Mouse (Mus musculus): ENCODE data around the gene Zdhhc5.
"Not testable (repeated sequence)": the region's sequence is repeated elsewhere in the genome, so short reads cannot be mapped to it uniquely, and the experiment has no call there.

Zdhhc5 gene

DNA sequence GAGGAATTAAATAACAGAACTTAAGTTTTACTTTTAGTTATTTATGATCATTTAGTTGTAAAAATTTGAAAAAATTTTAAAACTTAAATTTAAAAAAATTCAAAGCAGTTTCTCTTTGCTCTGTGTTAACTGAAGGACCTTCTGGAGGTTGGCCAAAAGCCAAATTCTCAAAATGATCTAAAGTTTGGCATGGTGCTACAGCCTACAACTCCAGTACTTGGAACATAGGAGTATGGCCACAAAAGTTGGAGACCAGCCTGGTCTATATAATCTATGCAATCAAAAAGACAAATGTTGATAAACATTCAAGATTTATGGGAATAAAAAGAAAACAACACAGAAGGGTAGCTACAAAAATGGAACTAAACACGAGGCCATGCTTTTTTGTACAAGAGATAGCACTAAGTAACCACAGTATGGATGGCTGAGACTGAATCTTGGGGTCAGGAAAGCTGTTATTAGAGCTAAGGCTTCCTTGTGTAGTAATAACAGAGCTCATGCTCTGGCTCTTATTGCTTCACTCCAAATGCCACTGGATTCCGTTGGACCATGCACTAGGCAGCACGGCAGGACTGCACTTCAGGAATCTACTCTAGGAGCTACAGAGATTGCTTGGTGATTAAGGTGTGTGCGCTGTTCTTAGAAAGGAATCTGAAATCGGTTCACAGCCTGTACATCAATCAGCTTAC, 19.8 kb downstream of the Zdhhc5 start:
- no peak for DNase-seq (ENCODE audit: low spot score)

DNA sequence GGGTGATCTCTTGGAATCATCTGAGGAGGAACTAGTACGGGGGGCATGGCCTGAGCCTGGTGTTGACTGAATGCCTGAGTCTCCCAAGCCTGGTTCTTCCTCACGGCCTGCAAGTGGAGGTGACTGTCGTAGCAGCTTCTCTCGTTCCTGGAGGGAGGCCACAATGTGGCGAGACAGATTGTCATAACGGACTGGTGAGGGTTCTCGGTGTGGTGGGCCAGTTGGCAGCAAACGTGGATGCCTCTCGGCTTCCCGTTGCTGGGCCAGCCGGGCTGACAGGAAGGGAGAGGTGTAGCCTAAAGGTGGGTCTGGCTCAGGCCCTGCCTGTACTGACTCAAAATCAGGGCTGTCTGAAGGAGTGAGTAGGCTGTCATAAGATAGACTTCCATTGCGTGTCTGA, 24.9 kb downstream of the Zdhhc5 start:
- DNase-seq (ENCODE audit: low spot score) = no peak

DNA sequence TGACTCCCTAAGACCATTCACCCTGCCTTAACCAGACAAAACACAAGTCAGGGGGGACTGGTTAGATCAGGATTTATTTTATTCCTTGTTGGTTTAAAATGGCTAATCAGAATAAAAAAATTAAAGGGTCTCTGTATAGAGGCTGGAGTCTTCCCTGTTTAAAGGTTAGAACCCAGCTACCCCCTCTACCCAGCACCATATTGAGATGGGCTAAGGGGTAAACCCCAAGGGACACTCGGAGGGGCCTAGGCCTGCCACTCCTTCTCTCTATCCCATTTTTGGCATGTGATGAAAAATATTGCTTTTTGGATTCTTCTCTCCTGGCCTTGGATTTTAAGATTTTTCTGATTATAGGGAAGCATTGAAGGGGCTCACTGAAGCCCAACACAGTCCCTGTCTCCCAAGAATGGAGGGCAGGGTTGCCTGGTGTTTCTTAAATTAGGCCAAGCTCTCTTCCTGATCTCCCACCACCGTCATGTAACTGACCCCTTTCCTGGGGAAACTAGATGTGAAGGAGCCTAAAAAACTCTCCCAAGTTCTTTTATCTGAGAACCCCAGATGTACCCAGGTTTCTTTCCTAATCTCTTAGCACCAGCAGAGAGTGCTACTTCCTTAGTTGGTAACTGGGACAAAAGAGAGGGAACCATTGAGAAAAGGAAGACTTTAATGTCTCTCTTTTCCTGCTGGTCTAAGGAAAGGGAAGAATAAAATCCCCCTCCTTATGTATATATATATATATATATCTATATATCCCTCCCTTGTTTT, 26.7 kb downstream of the Zdhhc5 start:
- no peak for DNase-seq (ENCODE audit: low spot score)

DNA sequence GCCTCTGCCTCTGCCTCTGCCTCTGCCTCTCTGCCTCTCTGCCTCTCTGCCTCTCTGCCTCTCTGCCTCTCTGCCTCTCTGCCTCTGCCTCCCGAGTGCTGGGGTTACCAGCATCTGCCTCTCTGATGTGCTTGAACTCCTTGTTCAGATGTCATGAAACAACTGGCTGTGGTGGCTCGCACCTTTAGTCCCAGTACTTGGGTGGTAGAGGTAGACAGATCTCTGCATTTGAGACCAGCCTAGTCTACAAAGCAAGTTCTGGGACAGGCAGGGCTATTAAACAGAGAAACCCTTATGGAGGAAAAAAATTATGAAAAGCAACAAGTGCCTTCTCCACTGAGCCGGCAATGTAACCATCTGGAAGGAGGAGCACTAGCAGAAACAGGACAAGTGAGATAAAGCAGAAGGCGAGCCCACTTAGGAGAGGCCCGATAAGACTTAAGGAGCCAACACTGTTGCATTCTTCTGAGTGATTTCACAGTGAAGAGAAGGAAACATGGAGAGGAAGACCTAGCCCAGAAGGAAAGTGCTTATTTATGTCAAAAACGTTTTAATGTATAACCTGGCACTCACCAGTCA, 32.3 kb downstream of the Zdhhc5 start:
- DNase-seq (ENCODE audit: low spot score) = peak; percentile 49

DNA sequence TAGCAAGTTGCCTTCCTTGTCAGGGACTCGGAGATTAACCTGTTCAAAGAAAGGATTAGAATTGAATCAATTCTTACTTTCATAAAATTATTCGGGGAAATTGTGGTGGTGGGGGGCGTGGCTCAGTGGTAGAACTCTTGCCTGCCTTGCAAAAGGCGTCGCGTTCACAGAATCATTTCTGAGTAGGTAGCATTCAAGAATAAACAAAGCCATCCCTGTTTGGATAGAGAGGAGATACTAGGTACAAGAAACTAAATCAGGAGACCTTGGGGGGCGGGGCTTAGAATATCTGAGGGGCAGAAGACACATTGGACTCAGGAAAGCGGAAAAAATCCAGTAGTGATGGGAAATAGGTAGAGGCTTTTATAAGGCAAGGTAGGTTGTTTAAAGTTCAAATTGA, 36.0 kb downstream of the Zdhhc5 start, which contains the start of gene Tmx2:
TSS of gene Tmx2 (minus strand) at position 125 of the 400 bp plus-strand sequence.
- no peak for DNase-seq (ENCODE audit: low spot score)

DNA sequence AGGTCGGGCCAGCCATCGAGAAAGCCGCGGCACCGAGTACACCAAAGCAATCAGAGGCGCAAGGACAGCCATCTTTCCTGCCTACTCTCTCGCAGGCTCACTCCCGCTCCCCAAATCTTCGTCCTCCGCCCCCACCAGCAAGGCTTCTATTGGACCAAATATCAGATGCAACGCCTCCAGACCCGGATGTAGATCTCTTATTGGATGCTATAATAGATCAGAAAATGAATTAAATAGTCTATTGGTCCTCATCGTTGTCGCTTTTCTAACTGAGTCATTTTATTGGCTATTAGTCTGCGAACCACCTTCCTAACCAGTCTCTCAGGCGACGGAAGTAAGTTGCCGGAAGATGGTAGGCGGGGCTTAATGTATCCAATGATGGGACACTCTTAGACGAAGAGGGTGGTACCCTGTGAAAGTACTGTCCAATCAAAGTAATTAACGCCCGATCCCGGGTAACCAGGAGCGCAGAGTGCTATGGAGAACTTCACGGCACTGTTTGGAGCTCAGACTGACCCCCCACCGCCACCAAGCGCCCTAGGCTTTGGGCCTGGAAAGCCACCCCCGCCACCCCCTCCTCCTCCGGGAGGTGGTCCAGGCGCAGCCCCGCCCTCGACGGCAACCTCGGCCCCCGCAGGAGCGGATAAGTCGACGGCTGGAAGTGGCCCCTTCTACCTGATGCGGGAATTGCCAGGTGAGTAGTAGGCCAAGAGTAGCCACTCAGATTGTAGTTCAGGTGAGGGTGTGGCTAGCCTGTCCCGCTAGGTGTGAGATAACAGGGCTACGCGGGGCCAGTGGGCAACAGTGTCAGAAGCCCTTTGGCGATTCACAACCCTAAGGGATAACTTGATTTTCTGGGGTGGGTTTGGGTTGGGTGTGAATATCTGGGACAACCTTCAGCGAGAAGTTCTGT, 36.8 kb downstream of the Zdhhc5 start, which contains the start of the genes Gm28635 and Med19:
TSS of gene Gm28635 (minus strand) at position 74 of the 913 bp plus-strand sequence.
TSS of gene Med19 (plus strand) at position 435 of the 913 bp plus-strand sequence.
- DNase-seq (ENCODE audit: low spot score) = peak; percentile 98

DNA sequence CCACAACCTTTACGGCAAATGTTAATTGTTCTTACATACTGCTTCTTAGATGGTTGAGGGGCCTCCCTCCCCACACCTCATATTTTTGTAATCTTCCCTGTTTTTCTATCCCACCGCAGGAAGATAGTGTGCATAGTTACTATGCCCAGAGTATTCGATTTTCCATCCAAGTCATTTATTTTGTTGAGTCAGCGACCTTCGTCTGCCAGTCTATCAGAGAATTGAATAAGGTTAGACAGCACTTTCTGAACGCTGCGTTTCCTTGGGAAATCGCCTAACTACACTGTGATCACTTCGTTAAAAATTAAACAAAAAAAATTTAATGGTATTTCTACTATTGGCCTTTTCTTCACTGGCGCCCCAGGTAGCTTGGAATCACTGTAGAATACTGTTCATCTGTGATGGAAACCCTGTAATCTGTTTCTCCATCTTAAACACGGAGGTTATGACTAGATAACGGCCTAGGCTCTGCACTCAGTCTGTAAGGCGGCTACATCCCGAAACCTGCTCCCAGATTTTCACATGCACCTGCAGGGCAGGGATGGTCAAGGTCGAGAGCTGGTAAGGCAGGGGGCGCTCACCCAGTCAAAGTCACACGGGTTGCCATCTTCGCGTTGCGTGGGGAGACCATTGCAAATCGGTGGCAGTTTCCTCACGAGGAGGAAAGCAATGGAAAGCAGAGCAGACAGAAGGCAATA, 37.6 kb downstream of the Zdhhc5 start:
- no peak for DNase-seq (ENCODE audit: low spot score)

DNA sequence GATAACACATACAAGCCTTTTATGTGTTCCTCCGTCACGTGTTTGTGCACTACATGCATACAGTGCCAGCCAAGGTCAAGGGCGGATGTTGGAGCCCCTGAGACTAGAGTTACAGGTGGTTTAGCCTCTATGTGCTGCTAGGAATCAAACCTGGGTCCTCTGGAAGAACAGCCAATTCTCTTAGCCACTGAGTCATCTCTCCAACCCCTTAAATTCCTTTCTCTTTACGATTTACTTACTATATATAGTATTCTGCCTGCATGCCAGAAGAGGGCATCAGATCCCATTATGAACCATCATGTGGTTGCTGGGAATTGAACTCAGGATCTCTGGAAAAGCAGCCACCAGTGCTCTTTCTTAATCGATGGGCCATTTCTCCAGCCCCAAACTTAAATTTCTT, 43.4 kb downstream of the Zdhhc5 start:
- DNase-seq (ENCODE audit: low spot score) = not testable (repeated sequence)

DNA sequence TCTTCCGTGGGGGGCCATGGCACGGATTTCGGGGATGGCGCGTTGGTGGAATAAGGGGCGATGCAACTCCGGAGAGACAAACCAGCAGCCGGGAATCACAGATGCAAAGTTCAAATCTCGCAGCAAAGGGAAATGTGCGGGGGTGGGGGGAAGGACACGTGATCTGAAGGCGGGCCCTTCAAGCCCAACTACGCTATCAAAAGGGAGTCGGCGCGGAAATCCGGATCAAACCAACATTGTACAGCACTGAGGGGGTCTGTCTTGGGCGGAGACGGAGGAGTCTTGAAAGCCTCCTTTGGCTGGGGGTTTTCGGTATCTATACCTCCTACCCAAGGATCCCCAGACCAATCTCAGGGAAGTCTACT, 44.4 kb downstream of the Zdhhc5 start, which contains the start of gene Selenoh:
TSS of gene Selenoh (minus strand) at position 202 of the 365 bp plus-strand sequence.
- DNase-seq (ENCODE audit: low spot score) = peak; percentile 86

DNA sequence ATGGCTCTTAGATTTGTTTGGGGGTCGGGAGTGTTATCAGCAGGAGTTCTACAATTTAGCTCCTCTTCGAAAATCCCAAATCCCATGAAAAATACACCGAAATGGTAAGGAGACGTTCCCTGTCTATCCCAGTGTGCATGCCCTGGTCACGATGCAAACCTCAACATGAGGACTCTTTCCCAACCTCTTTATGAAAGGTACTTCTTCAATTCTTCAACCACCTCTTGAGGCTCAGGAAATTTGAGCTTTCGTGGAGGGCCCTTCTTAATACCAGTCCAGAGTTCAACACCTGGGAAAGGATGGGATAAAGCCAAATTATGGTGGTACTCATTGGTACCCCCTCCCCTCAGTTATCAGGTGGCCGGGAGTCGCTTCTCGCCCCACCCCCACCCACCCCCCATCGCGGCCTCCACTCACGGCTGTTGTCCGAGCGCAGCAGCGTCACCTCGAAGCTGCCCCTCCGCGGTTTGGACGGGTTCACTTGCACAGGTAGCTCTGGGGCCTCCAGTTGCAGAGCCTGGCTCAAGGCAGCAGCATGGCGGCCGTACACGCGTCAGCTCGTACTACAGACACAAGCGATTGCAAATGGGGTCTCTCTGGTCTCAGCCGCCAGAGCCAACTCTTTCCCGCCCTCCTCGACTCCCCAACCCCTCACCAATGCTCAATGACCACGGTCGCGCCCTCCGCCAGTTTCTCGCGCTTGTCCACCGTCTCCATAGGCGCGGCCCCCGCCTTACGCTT, 45.0 kb downstream of the Zdhhc5 start:
- peak; percentile 66 for DNase-seq (ENCODE audit: low spot score)

DNA sequence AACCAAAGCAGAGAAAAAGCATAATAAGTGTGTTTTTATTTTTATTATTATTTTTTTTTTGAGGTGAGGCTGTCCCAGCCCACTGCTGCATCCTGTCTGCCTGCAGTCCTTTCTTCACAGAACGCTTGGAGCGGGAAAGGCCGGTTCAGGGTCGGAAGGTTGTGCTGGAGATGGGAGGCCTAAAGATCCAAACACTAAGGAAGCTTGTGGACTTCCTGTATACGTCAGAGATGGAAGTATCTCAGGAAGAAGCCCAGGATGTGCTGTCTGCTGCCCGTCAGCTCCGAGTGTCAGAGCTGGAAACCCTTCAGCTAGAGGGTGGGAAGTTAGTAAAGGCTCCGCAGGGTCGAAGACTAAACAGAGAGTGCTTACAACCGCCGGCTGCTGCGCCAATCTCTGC, 48.9 kb downstream of the Zdhhc5 start:
- DNase-seq (ENCODE audit: low spot score) = no peak

DNA sequence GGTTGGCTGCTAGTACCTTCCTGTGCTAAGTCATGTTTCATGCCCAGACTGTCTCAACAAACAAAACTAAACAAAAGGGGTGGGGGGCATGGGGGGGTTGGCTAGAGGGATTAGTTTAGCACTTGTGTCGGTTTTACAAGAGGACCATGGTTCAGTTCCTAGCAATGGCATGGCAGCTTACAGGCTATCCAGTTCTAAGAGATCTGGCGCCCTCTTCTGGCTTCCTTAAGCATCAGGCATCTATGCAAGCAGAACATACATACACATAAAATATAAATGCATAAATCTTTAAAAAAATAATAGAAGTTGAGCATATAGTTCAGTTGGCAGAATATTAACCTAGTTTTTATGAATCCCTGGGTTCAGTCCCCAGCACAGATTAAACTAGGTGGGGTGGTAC, 52.1 kb downstream of the Zdhhc5 start:
- no peak for DNase-seq (ENCODE audit: low spot score)

DNA sequence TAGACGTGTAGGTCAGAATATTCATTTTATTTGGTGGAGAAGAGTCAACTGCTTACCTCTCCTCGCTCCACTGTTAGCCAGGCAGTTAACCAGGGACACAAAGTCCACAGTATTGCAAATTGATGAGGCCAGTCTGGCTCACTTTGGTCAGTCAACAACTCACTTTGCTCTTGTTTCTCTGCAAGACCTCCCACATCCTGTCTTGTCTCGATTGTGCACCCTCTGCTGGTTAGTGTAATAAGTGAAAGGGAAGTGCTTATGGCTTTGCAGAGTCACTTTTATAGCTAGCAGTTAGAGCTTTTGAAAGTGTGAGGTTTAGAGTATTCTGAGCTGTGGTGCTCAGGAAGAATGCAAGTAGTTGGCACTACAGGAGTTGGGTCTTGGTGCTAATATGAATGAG, 54.7 kb downstream of the Zdhhc5 start:
- no peak for DNase-seq (ENCODE audit: low spot score)

DNA sequence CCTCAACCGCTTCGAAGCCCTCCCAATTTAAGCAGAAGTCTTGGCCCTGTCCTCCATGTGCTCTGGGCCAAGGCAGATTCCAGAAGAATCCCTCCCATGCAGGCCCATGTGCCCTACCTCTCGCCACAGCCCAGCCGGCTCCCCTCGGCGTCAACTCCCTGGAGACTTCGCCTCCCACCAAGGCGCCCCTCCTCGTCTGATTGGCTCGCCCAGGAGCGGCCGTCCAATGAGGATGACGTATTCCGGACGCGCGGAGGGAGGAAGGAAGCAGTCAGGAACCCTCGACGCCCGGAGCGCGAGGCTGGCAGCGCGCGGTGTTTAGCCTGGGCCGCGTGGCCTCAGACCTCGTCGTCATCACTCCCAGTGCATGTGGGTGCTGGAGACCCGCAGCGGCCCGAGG, 56.2 kb downstream of the Zdhhc5 start, which contains the start of gene Btbd18:
TSS of gene Btbd18 (plus strand) at position 274 of the 400 bp plus-strand sequence.
- DNase-seq (ENCODE audit: low spot score) = peak; percentile 94

DNA sequence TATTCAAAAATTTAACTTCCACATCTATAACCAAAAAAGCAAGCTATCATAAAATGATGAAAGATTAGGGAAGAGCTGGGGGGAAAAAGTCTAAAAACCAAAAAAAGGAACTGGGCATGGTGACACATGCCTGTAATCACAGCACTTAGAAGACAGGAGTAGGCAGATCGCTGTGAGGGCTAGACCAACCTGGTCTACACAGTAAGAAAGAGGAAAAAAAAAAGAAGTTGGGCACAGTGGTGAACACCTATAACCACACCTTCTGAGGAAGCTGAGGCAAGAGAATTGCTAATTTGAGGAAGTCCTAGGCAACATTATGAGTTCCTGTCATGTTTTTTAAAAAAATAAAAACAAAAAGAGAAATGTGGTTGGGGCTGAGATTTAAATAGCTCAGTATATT, 59.1 kb downstream of the Zdhhc5 start:
- DNase-seq (ENCODE audit: low spot score) = no peak

DNA sequence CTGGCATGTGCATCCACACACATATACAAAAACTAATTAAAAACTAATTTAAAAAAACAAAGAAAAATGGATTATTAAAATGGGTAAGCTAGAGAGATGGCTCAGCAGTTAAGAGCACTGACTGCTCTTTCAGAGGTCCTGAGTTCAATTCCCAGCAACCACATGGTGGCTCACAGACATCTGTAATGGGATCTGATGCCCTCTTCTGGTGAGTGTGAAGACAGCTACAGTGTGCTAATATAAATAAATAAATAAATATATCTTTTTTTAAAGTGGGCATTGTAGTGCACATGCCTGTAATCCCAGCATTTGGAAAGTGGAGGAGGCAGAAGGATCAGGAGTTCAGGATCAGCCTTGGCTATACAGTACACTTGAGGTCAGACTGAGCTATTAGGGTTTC, 61.6 kb downstream of the Zdhhc5 start:
- no peak for DNase-seq (ENCODE audit: low spot score)

DNA sequence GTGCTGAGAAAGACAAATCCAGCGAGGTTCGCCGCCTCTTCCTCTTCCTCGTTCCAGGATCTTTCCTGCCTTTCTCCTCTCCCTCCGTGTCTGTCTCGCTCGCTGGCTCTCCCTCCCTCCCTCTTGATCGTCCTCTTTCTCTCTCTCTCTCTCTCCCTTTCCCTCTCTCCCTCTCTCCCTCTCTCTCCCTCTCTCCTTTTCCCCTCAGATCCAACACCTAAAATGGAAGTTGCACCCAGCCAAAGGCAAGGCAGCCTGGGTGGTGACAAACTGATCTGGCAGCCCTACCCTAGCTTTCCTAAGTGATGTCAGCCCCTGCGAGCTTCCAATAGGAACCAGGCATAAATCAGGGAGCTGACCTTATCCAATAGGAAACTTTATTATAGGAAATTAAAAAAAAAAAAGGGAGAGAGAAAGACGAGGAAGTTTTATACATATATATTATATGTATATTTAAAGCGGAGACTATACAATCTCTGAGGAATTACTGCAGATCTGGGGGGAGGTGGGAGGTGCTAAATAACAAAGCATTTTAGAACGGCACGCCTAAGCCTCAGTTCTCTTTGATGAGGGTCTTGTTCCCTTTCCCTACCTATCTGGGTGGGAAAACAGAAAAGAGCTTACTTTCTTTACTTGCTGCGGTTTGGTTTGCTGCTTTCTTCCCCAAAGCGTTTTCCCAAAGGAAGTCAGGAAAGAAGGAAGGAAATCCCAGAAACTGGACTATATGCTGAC, 64.3 kb downstream of the Zdhhc5 start, which contains the start of gene Ctnnd1:
TSS of gene Ctnnd1 (minus strand) at position 302 of the 732 bp plus-strand sequence.
- peak; percentile 85 for DNase-seq (ENCODE audit: low spot score)

DNA sequence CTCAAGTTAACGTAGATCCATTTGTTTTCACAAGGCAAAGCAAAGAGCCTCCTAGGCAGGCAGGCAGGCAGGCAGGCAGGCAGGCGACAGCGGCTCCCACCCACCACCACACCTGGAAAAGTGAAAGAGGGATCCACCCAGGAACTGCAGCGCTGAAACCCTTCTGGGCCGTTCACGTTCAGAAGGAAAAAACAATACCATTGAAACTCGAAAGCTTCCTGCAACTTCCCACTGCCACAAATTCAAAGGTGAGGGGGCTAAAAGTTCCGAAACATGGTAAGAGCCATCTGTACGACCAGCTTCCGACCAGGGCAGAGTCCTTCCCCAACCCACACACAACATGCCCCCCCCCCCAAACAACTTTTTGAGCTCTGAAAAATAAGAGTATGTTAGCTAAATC, 65.3 kb downstream of the Zdhhc5 start:
- DNase-seq (ENCODE audit: low spot score) = no peak

DNA sequence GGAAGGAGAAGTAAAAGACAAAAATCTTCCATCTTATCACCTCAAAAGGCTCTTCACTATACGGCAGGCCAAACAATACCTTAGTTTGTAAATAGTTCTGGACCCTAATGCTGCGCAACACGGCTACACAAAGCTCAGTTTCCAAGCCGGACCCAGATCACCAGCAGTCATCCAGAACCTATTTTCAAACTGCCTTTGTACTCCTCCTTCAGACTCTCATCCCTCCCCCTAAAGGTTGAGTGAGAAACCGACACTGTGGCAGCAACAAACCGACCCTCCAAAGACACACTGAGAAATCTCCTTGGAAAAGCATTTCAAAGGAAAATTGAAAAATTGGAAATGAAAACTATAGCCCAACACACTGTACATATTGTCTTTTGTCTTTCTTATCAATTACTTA, 66.6 kb downstream of the Zdhhc5 start:
- no peak for DNase-seq (ENCODE audit: low spot score)
